Mouse (Mus musculus): Measurements from ENCODE around the gene Obox3.
"Not testable (repeated sequence)": the region's sequence is repeated elsewhere in the genome, so short reads cannot be mapped to it uniquely, and the experiment has no call there.

The Obox3 gene

GRCm38 (mm10) chr7:15639802-15640201 lies at the start of gene Obox3:
Gene Obox3 (minus strand): TSS chr7:15639902.
- not testable (repeated sequence) for DNase-seq (ENCODE audit: low read depth)

- DNase-seq (ENCODE audit: low read depth) = not testable (repeated sequence)
Measured at GRCm38 (mm10) chr7:15509411-15509810, 130.3 kb downstream of the Obox3 start.
